Mouse (Mus musculus) lung, postnatal 0 days (tissue): ENCODE measurements around the gene Acot13. TPM values are rescaled to one million over a fixed set of nuclear protein-coding genes. Genes with fewer than 3 reads are reported as not detected.

Experiments
- ATAC-seq: fragments of 200-750 bp; cut with Nextera tagmentation; 2 replicates; pipeline ENCODE4 v1.8.0; 2017; ENCODE audit warnings: moderate library complexity
- DNase-seq: peaks from one replicate; pipeline ENCODE4 v3.0.0-alpha.2; 2016; ENCODE audit warnings: low spot score
- H3K27ac ChIP-seq: fragments of 300-500 bp; sonication (generic); 2 replicates; pipeline ENCODE4 v1.5.1; 2014; ENCODE audit warnings: antibody characterized with exemption, mild to moderate bottlenecking, low read length, mixed read lengths
- H3K27me3 ChIP-seq: fragments of 300-500 bp; sonication (generic); replicated peaks from 2 replicates; pipeline ENCODE4 v1.6.1; 2014; ENCODE audit warnings: low read length, mixed read lengths; ENCODE audit not compliant: insufficient read depth
- H3K36me3 ChIP-seq: fragments of 300-500 bp; sonication (generic); 2 replicates; pipeline ENCODE4 v1.6.1; 2014; ENCODE audit warnings: low read length, mixed read lengths; ENCODE audit not compliant: insufficient read depth
- H3K4me1 ChIP-seq: fragments of 300-500 bp; sonication (generic); 2 replicates; pipeline ENCODE4 v1.6.1; 2014; ENCODE audit warnings: antibody characterized with exemption, low read depth, low read length, mixed read lengths; ENCODE audit not compliant: insufficient read depth
- H3K4me2 ChIP-seq: fragments of 300-500 bp; sonication (generic); replicated peaks from 2 replicates; pipeline ENCODE4 v1.6.1; 2014; ENCODE audit warnings: low read depth, mild to moderate bottlenecking, low read length, moderate library complexity, mixed read lengths
- H3K4me3 ChIP-seq: fragments of 300-500 bp; sonication (generic); 2 replicates; pipeline ENCODE4 v1.5.1; 2014; ENCODE audit warnings: low read depth, low read length
- H3K9ac ChIP-seq: fragments of 300-500 bp; sonication (generic); replicated peaks from 2 replicates; pipeline ENCODE4 v1.6.1; 2014; ENCODE audit warnings: low read depth, mild to moderate bottlenecking
- H3K9me3 ChIP-seq: fragments of 300-500 bp; sonication (generic); 2 replicates; pipeline ENCODE4 v1.6.1; 2016; ENCODE audit warnings: low read length, mixed read lengths
- CTCF ChIP-seq: IDR thresholded peaks from 2 replicates; pipeline ENCODE4 v1.5.1; 2016; ENCODE audit warnings: antibody characterized with exemption, mild to moderate bottlenecking
- EP300 ChIP-seq: IDR thresholded peaks from 2 replicates; pipeline ENCODE4 v1.6.1; 2016; ENCODE audit warnings: antibody characterized with exemption, mild to moderate bottlenecking, control low read depth
- WGBS: fragments of 180-500 bp; shearing (Covaris S2); extraction: QIAGEN DNeasy Blood & Tissue Kit; methylation state at CpG from one replicate; pipeline ENCODE4 v1.1.7; 2014; 5-methylcytosine and 5-hydroxymethylcytosine counted together
- polyA plus RNA-seq: library from polyadenylated mRNA; unstranded; fragments of >200 nt; fragmentation: Nextera tagmentation; extraction: Ambion mirVana; gene quantifications from 2 replicates; pipeline ENCODE4 v1.2.1, GENCODE M21; 2015

Gene Acot13
- polyA plus RNA-seq, 1 experiment from 2014 or later: 87.2 TPM

- 46% methylated on average over 9 of the region's 9 CpGs for WGBS
- TF ChIP-seq EP300 (no peak), CTCF (no peak)
- ATAC-seq (no peak), DNase-seq (no peak)
- no peaks in the 10 kb centered on the region for H3K4me1 ChIP-seq
- no peak overlapping the region for H3K27ac ChIP-seq
- H3K4me2 ChIP-seq: no peak overlapping the region
- no peaks in the 10 kb centered on the region for H3K27me3 ChIP-seq
- H3K4me3 ChIP-seq: no peak overlapping the region
- no peaks in the 10 kb centered on the region for H3K36me3 ChIP-seq
- no peaks in the 10 kb centered on the region for H3K9me3 ChIP-seq
- H3K9ac ChIP-seq: no peak overlapping the region
These were observed 35.4 kb upstream of the Acot13 start for GRCm38 (mm10) chr13:24866430-24867402.

DNA sequence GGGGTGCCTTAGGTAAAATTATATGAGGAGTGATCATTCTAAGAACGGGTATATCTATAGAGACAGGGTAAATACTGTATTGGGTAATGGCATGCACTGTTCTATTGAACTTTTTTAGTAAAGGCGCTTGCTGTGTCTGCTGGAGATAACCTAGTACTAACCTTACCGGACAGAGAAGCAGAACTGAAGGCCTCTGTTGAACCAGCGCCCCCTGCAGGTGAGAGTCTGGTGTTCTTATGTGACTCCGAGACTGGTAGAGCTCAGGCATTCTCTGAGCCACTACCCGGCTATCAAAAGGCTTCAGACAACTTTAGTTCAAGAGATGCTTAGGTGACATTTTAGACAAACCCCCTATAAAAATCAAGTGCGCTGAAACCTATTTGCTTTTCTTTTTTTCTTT lies 31.2 kb upstream of the Acot13 start:
- peak; percentile 53 for DNase-seq
- no peak for ATAC-seq
- Histone ChIP-seq H3K27me3 (no peaks in the 10 kb centered on the region), H3K36me3 (no peaks in the 10 kb centered on the region), H3K9me3 (no peaks in the 10 kb centered on the region), H3K9ac (no peak overlapping the region), H3K4me3 (no peak overlapping the region), H3K27ac (no peak overlapping the region), H3K4me2 (no peak overlapping the region), H3K4me1 (no peaks in the 10 kb centered on the region)
- TF ChIP-seq EP300 (no peak), CTCF (peak; percentile 57)
- 56% methylated on average over 7 of the region's 7 CpGs for WGBS

DNA sequence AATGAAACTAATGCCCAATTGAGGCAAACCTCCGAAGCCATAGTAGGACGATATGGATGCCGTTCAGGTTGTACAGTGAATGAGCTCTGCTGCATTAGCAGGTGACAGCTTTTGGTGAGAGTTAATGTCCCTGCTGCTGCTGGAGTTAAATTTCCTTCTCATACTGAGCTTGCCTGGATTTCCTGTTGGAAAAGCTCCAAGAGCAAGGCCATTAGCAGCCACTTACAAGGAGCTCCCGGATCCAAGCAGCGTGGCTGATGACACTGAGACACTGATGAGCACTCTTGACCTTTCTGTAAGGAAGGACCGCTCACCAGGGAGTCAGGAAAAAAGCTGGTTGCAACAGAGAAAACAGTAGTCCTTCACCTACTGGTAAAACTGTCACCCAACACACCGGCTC lies 30.7 kb upstream of the Acot13 start:
- no peaks in the 10 kb centered on the region for H3K9me3 ChIP-seq
- H3K27me3 ChIP-seq: no peaks in the 10 kb centered on the region
- H3K4me2 ChIP-seq: no peak overlapping the region
- ATAC-seq (no peak), DNase-seq (peak; percentile 53)
- H3K9ac ChIP-seq: no peak overlapping the region
- WGBS: 33% methylated on average over 7 of the region's 7 CpGs
- H3K36me3 ChIP-seq: no peaks in the 10 kb centered on the region
- no peak overlapping the region for H3K27ac ChIP-seq
- no peak for TF ChIP-seq EP300
- TF ChIP-seq CTCF: no peak
- no peaks in the 10 kb centered on the region for H3K4me1 ChIP-seq
- no peak overlapping the region for H3K4me3 ChIP-seq

DNA sequence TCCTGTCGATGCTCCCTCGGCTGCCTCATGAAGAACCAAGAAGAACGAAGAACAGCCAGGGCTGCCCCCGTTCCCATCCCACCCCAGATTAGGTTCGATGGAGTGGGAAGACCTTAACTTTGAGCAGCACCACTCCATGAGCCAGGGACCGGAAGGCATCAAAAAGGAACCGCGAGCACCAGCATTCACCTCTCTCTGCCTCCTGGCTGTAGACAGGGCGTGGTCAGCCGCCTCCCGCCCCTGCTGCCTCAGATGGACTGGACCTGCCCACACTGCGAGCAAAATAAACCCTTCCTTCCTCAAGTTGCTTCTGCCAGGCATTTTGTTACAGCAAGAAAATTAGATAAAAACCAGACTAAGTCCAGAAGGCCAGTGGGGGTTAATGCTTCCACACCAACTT lies 29.7 kb upstream of the Acot13 start:
- H3K4me2 ChIP-seq: no peak overlapping the region
- no peak overlapping the region for H3K27ac ChIP-seq
- no peak overlapping the region for H3K9ac ChIP-seq
- no peaks in the 10 kb centered on the region for H3K4me1 ChIP-seq
- ATAC-seq (no peak), DNase-seq (no peak)
- H3K27me3 ChIP-seq: no peaks in the 10 kb centered on the region
- TF ChIP-seq CTCF (no peak), EP300 (no peak)
- no peaks in the 10 kb centered on the region for H3K36me3 ChIP-seq
- no peak overlapping the region for H3K4me3 ChIP-seq
- WGBS: 72% methylated on average over 12 of the region's 12 CpGs
- no peaks in the 10 kb centered on the region for H3K9me3 ChIP-seq

- no peak overlapping the region for H3K4me3 ChIP-seq
- H3K4me2 ChIP-seq: no peak overlapping the region
- ATAC-seq: no peak
- no peaks in the 10 kb centered on the region for H3K27me3 ChIP-seq
- no peak overlapping the region for H3K27ac ChIP-seq
- H3K36me3 ChIP-seq: no peaks in the 10 kb centered on the region
- H3K9me3 ChIP-seq: no peaks in the 10 kb centered on the region
- DNase-seq: no peak
- TF ChIP-seq EP300 (no peak), CTCF (no peak)
- H3K9ac ChIP-seq: no peak overlapping the region
- H3K4me1 ChIP-seq: no peaks in the 10 kb centered on the region
These were observed 27.8 kb upstream of the Acot13 start for GRCm38 (mm10) chr13:24859115-24859514.

DNA sequence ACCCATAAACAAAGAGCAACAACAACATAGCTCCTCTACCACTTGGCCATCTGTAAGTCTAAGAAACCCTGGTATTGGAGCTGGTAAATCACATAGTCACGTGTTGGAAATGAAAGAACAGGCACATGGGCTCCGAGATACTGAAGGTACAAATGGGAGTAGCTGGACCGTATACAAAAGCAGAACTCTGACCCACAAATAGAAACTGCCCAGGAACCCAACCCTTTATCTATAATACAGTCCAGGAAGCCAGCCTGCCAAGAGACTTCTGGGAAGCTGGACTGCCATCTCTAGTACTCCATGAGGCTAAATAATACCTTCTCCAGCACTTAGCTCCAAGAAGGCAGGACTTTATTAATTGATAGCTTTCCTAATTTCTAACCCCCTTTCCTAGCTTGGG lies 21.2 kb upstream of the Acot13 start:
- H3K4me1 ChIP-seq: no peaks in the 10 kb centered on the region

More for the DNA sequence above, 21.2 kb upstream of the Acot13 start:
- DNase-seq: no peak
- H3K27me3 ChIP-seq: no peaks in the 10 kb centered on the region
- H3K36me3 ChIP-seq: no peaks in the 10 kb centered on the region
- ATAC-seq: no peak
- no peak for TF ChIP-seq CTCF
- no peak for TF ChIP-seq EP300
- H3K27ac ChIP-seq: no peak overlapping the region
- WGBS: 74% methylated on average over 3 of the region's 3 CpGs
- no peak overlapping the region for H3K9ac ChIP-seq
- no peaks in the 10 kb centered on the region for H3K9me3 ChIP-seq
- H3K4me2 ChIP-seq: no peak overlapping the region
- no peak overlapping the region for H3K4me3 ChIP-seq
